Mouse (Mus musculus): Measurements from ENCODE around the gene Zbtb16. TPM values are rescaled to one million over a fixed set of nuclear protein-coding genes. Genes with fewer than 3 reads are reported as not detected.

Zbtb16 gene
- total and polyA plus RNA-seq, 3 experiments, result 0.04 to 0.72 TPM; not detected in 1

DNA sequence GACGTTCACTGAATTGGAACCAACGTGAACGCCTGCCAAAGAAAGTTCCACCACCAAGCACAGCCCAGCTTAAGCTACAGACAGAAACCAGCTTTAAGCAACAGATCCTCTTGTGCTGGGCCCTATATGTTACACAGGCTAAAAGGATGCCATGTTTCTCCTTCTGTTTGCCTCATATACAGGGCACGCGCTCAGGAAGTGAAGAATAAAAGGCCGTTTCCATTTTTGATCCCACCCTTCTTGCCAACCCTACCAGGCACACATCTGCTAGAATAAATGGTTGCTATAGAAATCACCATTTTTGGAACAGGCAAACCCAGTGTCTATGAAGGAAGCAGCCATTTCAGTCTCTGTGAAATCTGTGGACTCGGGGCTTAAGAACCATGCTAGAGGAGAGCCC lies 59.8 kb downstream of the Zbtb16 start:
- no peak for DNase-seq (ENCODE audit: low read depth, low spot score)
- Histone ChIP-seq H3K4me1 (ENCODE audit: control insufficient read depth in 1 of 2, insufficient read depth in 2 of 2, low read length in 2 of 2) (no peaks in the 10 kb centered on the region), H3K27me3 (ENCODE audit: control insufficient read depth in 1 of 2, insufficient read depth in 2 of 2, low read length in 2 of 2) (peaks cover 14% of the 10 kb centered on the region in 2 experiments), H3K27ac (ENCODE audit: control insufficient read depth, low read depth, low read length) (no peak overlapping the region), H3K4me3 (ENCODE audit: control insufficient read depth in 1 of 2, insufficient read depth in 1 of 2, low read depth in 2 of 2, low read length in 2 of 2) (no peak overlapping the region), H3K9ac (ENCODE audit: control insufficient read depth, low read depth, low read length, poor library complexity, severe bottlenecking) (no peak overlapping the region), H3K36me3 (ENCODE audit: control insufficient read depth in 1 of 2, insufficient read depth in 2 of 2, low read length in 2 of 2) (no peaks in the 10 kb centered on the region), H3K79me2 (ENCODE audit: control insufficient read depth, insufficient read depth, low read length, poor library complexity) (no peaks in the 10 kb centered on the region), H3K9me3 (replicated peaks; ENCODE audit: insufficient read depth, low read length) (no peaks in the 10 kb centered on the region)
- TF ChIP-seq E2F4 (IDR thresholded peaks at IDR 0.05; ENCODE audit: borderline replicate concordance, low read depth, low read length) (no peak), ZKSCAN1 (IDR thresholded peaks at IDR 0.05; ENCODE audit: low read depth, low read length) (no peak), MYC (IDR thresholded peaks at IDR 0.05; ENCODE audit: low read depth, low read length) (no peak), UBTF (IDR thresholded peaks at IDR 0.05; ENCODE audit: borderline replicate concordance, insufficient read depth, low read depth, low read length) (no peak), POLR2AphosphoS5 (IDR thresholded peaks at IDR 0.05; ENCODE audit: borderline replicate concordance, low read depth, low read length) (no peak), CTCF (IDR thresholded peaks at IDR 0.05 in 2 of 3, conservative IDR thresholded peaks at IDR 0.05 in 1 of 3; ENCODE audit: control insufficient read depth in 1 of 3, insufficient read depth in 1 of 3, low read depth in 2 of 3, low read length in 3 of 3, poor library complexity in 1 of 3, severe bottlenecking in 1 of 3) (no peak), RAD21 (IDR thresholded peaks at IDR 0.05; ENCODE audit: low read depth, low read length) (no peak), ETS1 (IDR thresholded peaks at IDR 0.05; ENCODE audit: low read depth, low read length) (no peak), MXI1 (IDR thresholded peaks at IDR 0.05; ENCODE audit: low read depth, low read length) (no peak), ELF1 (IDR thresholded peaks at IDR 0.05; ENCODE audit: low read depth, low read length) (no peak), SIN3A (IDR thresholded peaks at IDR 0.05; ENCODE audit: low read length) (no peak), TCF12 (IDR thresholded peaks at IDR 0.05; ENCODE audit: low read depth, low read length) (no peak), RCOR1 (IDR thresholded peaks at IDR 0.05; ENCODE audit: low read depth, low read length) (no peak)

DNA sequence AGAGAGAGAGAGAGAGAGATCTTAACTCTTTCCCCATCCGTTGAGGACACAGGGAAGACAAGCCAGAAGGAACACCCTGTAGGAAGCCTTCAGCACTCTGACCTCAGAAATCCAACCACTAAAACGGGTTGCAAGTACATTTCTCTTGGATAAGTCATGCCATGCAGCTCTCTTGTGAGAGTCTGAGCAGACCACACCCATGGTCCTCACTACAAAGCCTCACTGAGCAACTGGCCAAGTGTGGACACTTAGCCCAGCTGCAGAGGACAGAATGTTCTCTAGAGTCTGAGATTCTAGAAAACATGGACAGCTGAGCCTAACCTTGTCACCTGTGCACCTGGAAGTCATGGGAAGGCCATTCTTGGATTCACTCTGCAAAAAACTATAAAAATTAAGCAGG lies 60.5 kb downstream of the Zbtb16 start:
- DNase-seq (ENCODE audit: low read depth, low spot score), result no peak
- Histone ChIP-seq H3K36me3 (ENCODE audit: control insufficient read depth in 1 of 2, insufficient read depth in 2 of 2, low read length in 2 of 2) (no peaks in the 10 kb centered on the region), H3K9me3 (replicated peaks; ENCODE audit: insufficient read depth, low read length) (no peaks in the 10 kb centered on the region), H3K27ac (ENCODE audit: control insufficient read depth, low read depth, low read length) (no peak overlapping the region), H3K4me1 (ENCODE audit: control insufficient read depth in 1 of 2, insufficient read depth in 2 of 2, low read length in 2 of 2) (no peaks in the 10 kb centered on the region), H3K9ac (ENCODE audit: control insufficient read depth, low read depth, low read length, poor library complexity, severe bottlenecking) (no peak overlapping the region), H3K27me3 (ENCODE audit: control insufficient read depth in 1 of 2, insufficient read depth in 2 of 2, low read length in 2 of 2) (peaks cover 12 to 14% of the 10 kb centered on the region in 2 experiments), H3K4me3 (ENCODE audit: control insufficient read depth in 1 of 2, insufficient read depth in 1 of 2, low read depth in 2 of 2, low read length in 2 of 2) (no peak overlapping the region), H3K79me2 (ENCODE audit: control insufficient read depth, insufficient read depth, low read length, poor library complexity) (no peaks in the 10 kb centered on the region)
- no peak for TF ChIP-seq KAT2A (conservative IDR thresholded peaks at IDR 0.05; ENCODE audit: low read depth, low read length)

DNA sequence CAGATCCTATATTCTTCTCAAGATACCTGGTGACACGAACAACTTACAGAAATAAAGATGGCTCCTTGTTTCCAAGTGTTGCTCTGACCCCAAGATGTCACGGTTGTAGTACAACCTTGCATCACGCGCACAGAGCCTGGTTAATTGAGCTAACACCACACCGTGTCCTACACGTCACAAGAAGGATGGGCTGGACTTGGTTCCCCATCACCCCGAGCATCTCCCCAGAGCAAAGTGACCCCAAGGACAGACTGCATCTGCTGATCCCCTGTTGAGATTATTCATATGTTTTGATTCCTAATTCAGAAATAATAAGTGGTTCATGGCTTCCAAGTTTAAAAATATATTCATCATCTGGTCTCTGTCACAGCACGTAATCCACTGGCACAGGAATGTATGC lies 62.3 kb downstream of the Zbtb16 start:
- H3K79me2 ChIP-seq (ENCODE audit: control insufficient read depth, insufficient read depth, low read length, poor library complexity), result no peaks in the 10 kb centered on the region
- peaks cover 5 to 8% of the 10 kb centered on the region in 2 experiments for H3K27me3 ChIP-seq (ENCODE audit: control insufficient read depth in 1 of 2, insufficient read depth in 2 of 2, low read length in 2 of 2)
- no peaks in the 10 kb centered on the region for H3K4me1 ChIP-seq (ENCODE audit: control insufficient read depth in 1 of 2, insufficient read depth in 2 of 2, low read length in 2 of 2)
- no peak overlapping the region for H3K4me3 ChIP-seq (ENCODE audit: control insufficient read depth in 1 of 2, insufficient read depth in 1 of 2, low read depth in 2 of 2, low read length in 2 of 2)
- H3K36me3 ChIP-seq (ENCODE audit: control insufficient read depth in 1 of 2, insufficient read depth in 2 of 2, low read length in 2 of 2), result no peaks in the 10 kb centered on the region
- DNase-seq (ENCODE audit: low read depth, low spot score), result no peak
- H3K27ac ChIP-seq (ENCODE audit: control insufficient read depth, low read depth, low read length), result no peak overlapping the region
- TF ChIP-seq MAFK (IDR thresholded peaks at IDR 0.05; ENCODE audit: borderline replicate concordance, low read depth, low read length) (no peak), CTCF (IDR thresholded peaks at IDR 0.05 in 2 of 3, conservative IDR thresholded peaks at IDR 0.05 in 1 of 3; ENCODE audit: control insufficient read depth in 1 of 3, insufficient read depth in 1 of 3, low read depth in 2 of 3, low read length in 3 of 3, poor library complexity in 1 of 3, severe bottlenecking in 1 of 3) (no peak), MAX (IDR thresholded peaks at IDR 0.05; ENCODE audit: low read length) (no peak), GATA1 (IDR thresholded peaks at IDR 0.05; ENCODE audit: low read depth, low read length) (no peak), NRF1 (IDR thresholded peaks at IDR 0.05; ENCODE audit: insufficient read depth, low read depth, low read length, poor library complexity, severe bottlenecking) (no peak), TBP (IDR thresholded peaks at IDR 0.05; ENCODE audit: low read depth, low read length) (no peak)
- no peak overlapping the region for H3K9ac ChIP-seq (ENCODE audit: control insufficient read depth, low read depth, low read length, poor library complexity, severe bottlenecking)
- no peaks in the 10 kb centered on the region for H3K9me3 ChIP-seq (replicated peaks; ENCODE audit: insufficient read depth, low read length)
